ENCODE assay signal across 8 mouse cellular contexts in the genomic region with DNA sequence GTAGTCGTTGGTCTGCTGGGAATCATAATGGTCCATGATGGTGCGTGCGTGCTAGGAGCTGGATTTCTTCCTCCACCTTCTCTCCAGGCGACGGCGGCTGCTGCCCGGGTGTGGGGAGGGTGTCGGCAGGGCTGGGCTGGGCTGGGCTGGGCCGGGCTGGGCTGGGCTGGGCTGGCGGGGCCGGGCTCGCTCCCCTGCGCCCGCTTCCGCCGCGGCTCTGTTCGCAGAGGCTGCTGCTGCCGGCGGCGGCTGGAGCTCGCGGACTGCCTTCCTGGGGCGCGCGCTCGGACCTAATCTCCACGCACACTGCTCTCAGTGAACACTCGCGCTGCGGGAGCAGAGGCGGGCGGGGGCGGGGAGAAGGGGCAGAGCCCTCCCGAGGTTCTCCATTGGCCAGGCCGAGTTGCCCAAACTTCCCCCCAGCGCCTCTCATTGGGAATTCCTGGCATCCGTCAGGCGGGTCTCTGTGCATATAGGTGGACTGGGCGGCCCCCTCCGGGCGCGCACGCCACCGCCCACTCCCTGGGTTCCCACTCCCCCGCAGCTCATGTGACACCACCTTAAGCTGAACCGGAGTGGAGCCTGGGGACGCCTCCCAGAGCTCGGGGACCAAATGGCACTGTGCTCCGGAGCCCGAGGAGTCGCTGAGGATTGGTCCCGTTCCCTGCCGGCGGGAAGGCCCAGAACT. TPM values are rescaled to one million over a fixed set of nuclear protein-coding genes. Genes with fewer than 3 reads are reported as not detected.
A peak's percentile ranks its signal among the peaks of the same experiment; 100 is the strongest.
DNase-seq lines count a peak whose midpoint lies in the region; ATAC-seq lines count a peak whose summit lies in the region.

A gene (minus strand): TSS at position 316 of the 688 bp plus-strand sequence.

- peak within 1 kb of the TSS; percentile 74 for H3K4me3 ChIP-seq in hindbrain, embryonic 15.5 days

- peak; percentile 64 for ATAC-seq in common myeloid progenitor, adult 5-6 weeks (replicated peaks; ENCODE audit: low read depth, poor library complexity, severe bottlenecking)
- ATAC-seq in hindbrain, embryonic 15.5 days (ENCODE audit: low FRiP score, low read depth): peak; percentile 96

- H3K36me3 ChIP-seq in hindbrain, embryonic 15.5 days: no peaks in the 10 kb centered on the region

- peak within 1 kb of the TSS; percentile 87 for H3K27ac ChIP-seq in hindbrain, embryonic 15.5 days (replicated peaks)

- WGBS in hindbrain, embryonic 15.5 days: under 1% methylated on average over 55 of the region's 55 CpGs

- no peaks in the 10 kb centered on the region for H3K9me3 ChIP-seq in hindbrain, embryonic 15.5 days

- H3K27me3 ChIP-seq in hindbrain, embryonic 15.5 days: no peaks in the 10 kb centered on the region

- H3K4me2 ChIP-seq in hindbrain, embryonic 15.5 days: peak within 1 kb of the TSS; percentile 71

- peaks cover 26% of the 10 kb centered on the region for H3K4me1 ChIP-seq in hindbrain, embryonic 15.5 days (replicated peaks)

- DNase-seq in ZHBTc4 (ENCODE audit: low read depth, low spot score): peak; percentile 99
- peak; percentile 74 for DNase-seq in gastrocnemius, adult 18-20 months (ENCODE audit: low spot score)
- peak; percentile 91 for DNase-seq in left cerebral cortex, adult 11 months (ENCODE audit: low spot score)
- peak; percentile 96 for DNase-seq in lung, postnatal 36 days
- peak; percentile 84 for DNase-seq in retina, postnatal 7 days (ENCODE audit: low read depth, low spot score)
- peak; percentile 83 for DNase-seq in urinary bladder, adult 2 months (ENCODE audit: low spot score)

- peak within 1 kb of the TSS; percentile 85 for H3K9ac ChIP-seq in hindbrain, embryonic 15.5 days

RNA-seq across cellular contexts. Expression of the gene that starts here (rescaled TPM):
- total RNA-seq in common myeloid progenitor, adult 5-6 weeks (2017): 2.4 and 10.3 TPM in 2 replicates
- total RNA-seq in gastrocnemius, adult 18-20 months (2021): 10 to 100 TPM in 1 of 2 experiments, 1 to 10 TPM in 1; 7.6 to 14.3 TPM
- polyA plus RNA-seq in hindbrain, embryonic 15.5 days (2015; fragmentation: Nextera tagmentation; extraction: Ambion mirVana): 8.1 and 9.7 TPM in 2 replicates
- 435 and 605 TPM in 2 replicates for polyA plus RNA-seq in urinary bladder, adult 2 months (2012; rRNA removed)

Comparison
In these comparisons a context has a peak if more than half of its experiments do, and no peak if none do; other contexts are left out.
1. Peak in every context shown above with its lines: DNase-seq, ATAC-seq, H3K4me3 ChIP-seq and H3K27ac ChIP-seq.
2. RNA of the gene that starts here (polyA plus RNA-seq): 435 to 605 TPM in urinary bladder, adult 2 months; 8.1 to 9.7 TPM in hindbrain, embryonic 15.5 days; every median in the first group is over 10 times any median in the second.